In genomic region chr6:87774909-87775308, GRCm38 (mm10) we compare ENCODE assay signal across 20 mouse cellular contexts. TPM values are rescaled to one million over a fixed set of nuclear protein-coding genes. Genes with fewer than 3 reads are reported as not detected.
DNase-seq lines count a peak whose midpoint lies in the region; TF ChIP-seq lines count a peak whose summit lies in the region.
"Had no signal": no experiment of that assay in that cellular context is flagged by ENCODE, and none has a peak within 500 bp of the region (broad histone marks: within the 10 kb centered on the region; RNA-seq: fewer than 3 reads in every experiment).

No protein-coding gene starts in this region.

- H3K79me2 ChIP-seq in myocyte (ENCODE audit: control insufficient read depth, insufficient read depth) = no peaks in the 10 kb centered on the region

- no peak for TF ChIP-seq POLR2A in myocyte (IDR thresholded peaks at IDR 0.05; ENCODE audit: insufficient read length, low read depth)

- DNase-seq in heart, embryonic 10.5 days (ENCODE audit: low spot score) = peak; percentile 71
- DNase-seq in heart, postnatal 36 days = no peak
- peak; percentile 12 to 59 for DNase-seq in spleen, postnatal 4 days (ENCODE audit: low spot score in 2 of 2)
- no peak for DNase-seq in spleen, postnatal 14 days (ENCODE audit: low spot score in 2 of 2)
- DNase-seq in urinary bladder, adult 18-20 months (ENCODE audit: low spot score in 2 of 2) = no peak
- DNase-seq: adrenal gland, postnatal 10 days; adrenal gland, postnatal 36 days; cerebellum, adult 18-20 months; cerebellum, adult 9-10 months; cerebellum, postnatal 14 days; gastrocnemius, postnatal 25 days; heart, adult 2 months; heart, postnatal 4 days had no signal

- H3K4me3 ChIP-seq in heart, embryonic 10.5 days = no peak overlapping the region
- no peak overlapping the region for H3K4me3 ChIP-seq in myocyte
- H3K4me3 ChIP-seq: forebrain, embryonic 10.5 days; heart, adult 2 months had no signal

- intact Hi-C loops in heart, postnatal 36 days (cut with DNase I) = loop anchor here (5.0 kb wide), 1 partner anchor 73 kb away; no protein-coding TSS in a partner anchor

- H3K4me2 ChIP-seq in myocyte (ENCODE audit: low read depth) = peak overlapping the region; percentile 53
- H3K4me2 ChIP-seq: heart, embryonic 11.5 days; hindbrain, embryonic 14.5 days had no signal

- no peaks in the 10 kb centered on the region for H3K36me3 ChIP-seq in heart, embryonic 10.5 days
- H3K36me3 ChIP-seq in myocyte (ENCODE audit: control insufficient read depth, insufficient read depth) = no peaks in the 10 kb centered on the region
- H3K36me3 ChIP-seq: forebrain, embryonic 10.5 days had no signal

- H3K27me3 ChIP-seq in heart, embryonic 10.5 days (ENCODE audit: insufficient read depth, poor library complexity, severe bottlenecking) = no peaks in the 10 kb centered on the region
- no peaks in the 10 kb centered on the region for H3K27me3 ChIP-seq in myocyte (ENCODE audit: control insufficient read depth, insufficient read depth, insufficient read length)

- no peak overlapping the region for H3K27ac ChIP-seq in heart, embryonic 10.5 days
- H3K27ac ChIP-seq: forebrain, embryonic 10.5 days; heart, adult 2 months; hindbrain, embryonic 14.5 days; hindbrain, postnatal 0 days had no signal

- peaks cover 12% of the 10 kb centered on the region for H3K4me1 ChIP-seq in heart, embryonic 10.5 days
- H3K4me1 ChIP-seq: forebrain, embryonic 10.5 days had no signal

- no peak overlapping the region for H3ac ChIP-seq in myocyte (ENCODE audit: control insufficient read depth, insufficient read length)

- 78% methylated on average over 9 of the region's 9 CpGs for WGBS in heart, embryonic 10.5 days

- H3K9me3 ChIP-seq in heart, embryonic 10.5 days = no peaks in the 10 kb centered on the region

TF ChIP-seq in myocyte, 11 proteins besides CTCF, POLR2A, EP300 and RAD21:
- TF ChIP-seq REST (IDR thresholded peaks at IDR 0.05; ENCODE audit: insufficient read depth, insufficient read length) (no peak), E2F4 (IDR thresholded peaks at IDR 0.05; ENCODE audit: insufficient read depth) (no peak), MYOG (IDR thresholded peaks at IDR 0.05; ENCODE audit: control insufficient read depth in 1 of 3, insufficient read depth in 1 of 3, insufficient read length in 2 of 3, low read depth in 2 of 3) (no peak), USF1 (IDR thresholded peaks at IDR 0.05; ENCODE audit: low read depth) (no peak), TCF12 (IDR thresholded peaks at IDR 0.05; ENCODE audit: insufficient read depth, poor library complexity, severe bottlenecking) (no peak), SRF (IDR thresholded peaks at IDR 0.05; ENCODE audit: control insufficient read depth, insufficient read length, low read depth) (no peak), MYOD1 (IDR thresholded peaks at IDR 0.05; ENCODE audit: control insufficient read depth in 1 of 3, insufficient read length in 2 of 3, low read depth in 2 of 3) (no peak), MAX (IDR thresholded peaks at IDR 0.05; ENCODE audit: low read depth) (no peak), POLR2AphosphoS2 (IDR thresholded peaks at IDR 0.05; ENCODE audit: insufficient read length, low read depth) (no peak), TCF3 (IDR thresholded peaks at IDR 0.05; ENCODE audit: insufficient read length, low read depth) (no peak), CEBPB (IDR thresholded peaks at IDR 0.05; ENCODE audit: insufficient read depth, poor library complexity, severe bottlenecking) (no peak)

RNA-seq across cellular contexts. Expression of gene Gp9, which starts 3.0 kb away (rescaled TPM):
- 4.8 and 6.2 TPM in 2 replicates for polyA plus RNA-seq in heart, embryonic 10.5 days (2016; fragmentation: Nextera tagmentation; extraction: Ambion mirVana)
- 1 to 10 TPM in 1 of 2 experiments, under 1 TPM in 1; 0.94 to 1.1 TPM for total RNA-seq in heart, postnatal 36 days (2021)
- polyA plus RNA-seq in myocyte (2012; fragmentation: generic; extraction: Trizol) = not detected
- total RNA-seq: adrenal gland, postnatal 36 days; ES-E14; gastrocnemius, adult 8-10 months; gastrocnemius, postnatal 25 days; hindbrain, postnatal 0 days had no signal

RNA-seq across cellular contexts. Expression of gene Rab43, which starts 37.1 kb away (rescaled TPM):
- polyA plus RNA-seq in heart, embryonic 10.5 days (2016; fragmentation: Nextera tagmentation; extraction: Ambion mirVana) = 4.4 and 5.1 TPM in 2 replicates
- total RNA-seq in heart, postnatal 36 days (2021) = 10 to 100 TPM; 10.7 to 11.1 TPM
- 14.8 TPM for polyA plus RNA-seq in myocyte (2012; fragmentation: generic; extraction: Trizol)

RNA-seq across cellular contexts. Expression of gene Efcc1, which starts 44.2 kb away (rescaled TPM):
- polyA plus RNA-seq in heart, embryonic 10.5 days (2016; fragmentation: Nextera tagmentation; extraction: Ambion mirVana) = 0.21 and 0.25 TPM in 2 replicates
- total RNA-seq in heart, postnatal 36 days (2021) = 1 to 10 TPM; 1.2 to 1.4 TPM
- 0.04 TPM for polyA plus RNA-seq in myocyte (2012; fragmentation: generic; extraction: Trizol)
- total RNA-seq: ES-E14 had no signal
- polyA plus RNA-seq: heart, embryonic 11.5 days had no signal

Comparison
In these comparisons a context has a peak if more than half of its experiments do, and no peak if none do; other contexts are left out.
1. DNase-seq: peak in heart, embryonic 10.5 days (single experiment) and spleen, postnatal 4 days (2 of 2); none in heart, postnatal 36 days (0 of 2), spleen, postnatal 14 days (0 of 2) and urinary bladder, adult 18-20 months (0 of 2).